Mouse (Mus musculus): ENCODE measurements around the gene 1810049J17Rik. TPM values are rescaled to one million over a fixed set of nuclear protein-coding genes. Genes with fewer than 3 reads are reported as not detected.

Gene 1810049J17Rik
- total RNA-seq, 2 experiments from 2014 or later, result not detected

DNA sequence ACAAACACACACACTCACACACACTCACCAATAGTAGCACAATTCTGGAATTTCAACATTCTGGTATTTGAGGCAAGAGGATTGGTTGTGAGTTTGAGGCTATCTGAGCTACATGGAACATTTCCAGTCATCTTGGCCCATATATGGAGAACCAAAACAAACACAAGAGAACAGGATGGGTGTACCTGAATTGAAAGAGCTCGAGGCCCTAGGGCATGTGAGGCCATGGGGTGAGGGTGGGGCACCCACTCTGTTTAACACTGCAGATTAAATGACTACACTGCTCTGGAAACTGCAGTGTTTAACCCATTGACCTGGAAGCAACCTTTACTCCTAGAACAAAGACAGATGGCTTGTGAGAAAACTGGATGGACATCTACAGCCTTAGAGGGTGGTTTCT is 8.4 kb downstream of the 1810049J17Rik start:
- ATAC-seq (replicated peaks; ENCODE audit: poor library complexity, severe bottlenecking), result no peak

DNA sequence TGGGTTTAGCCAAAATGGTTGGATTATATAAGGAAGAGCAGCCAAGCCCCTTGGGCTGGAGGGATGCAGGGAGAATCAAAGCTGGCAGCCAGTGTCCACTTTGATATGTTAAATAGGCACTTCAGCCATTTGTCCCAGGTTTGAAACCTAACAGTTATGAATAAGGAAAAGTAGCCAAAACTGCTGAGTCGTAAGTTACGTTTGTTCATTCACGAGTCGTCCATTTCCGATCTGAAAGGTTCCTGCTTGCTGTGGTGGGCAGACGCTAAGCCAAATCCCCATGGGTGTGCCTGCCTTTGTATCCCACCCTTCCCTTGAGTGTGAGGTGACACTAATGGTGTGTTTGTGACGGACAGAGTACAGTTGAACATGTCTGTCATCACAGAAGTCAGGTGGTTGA is 10.2 kb downstream of the 1810049J17Rik start:
- ATAC-seq (replicated peaks; ENCODE audit: poor library complexity, severe bottlenecking), result no peak

DNA sequence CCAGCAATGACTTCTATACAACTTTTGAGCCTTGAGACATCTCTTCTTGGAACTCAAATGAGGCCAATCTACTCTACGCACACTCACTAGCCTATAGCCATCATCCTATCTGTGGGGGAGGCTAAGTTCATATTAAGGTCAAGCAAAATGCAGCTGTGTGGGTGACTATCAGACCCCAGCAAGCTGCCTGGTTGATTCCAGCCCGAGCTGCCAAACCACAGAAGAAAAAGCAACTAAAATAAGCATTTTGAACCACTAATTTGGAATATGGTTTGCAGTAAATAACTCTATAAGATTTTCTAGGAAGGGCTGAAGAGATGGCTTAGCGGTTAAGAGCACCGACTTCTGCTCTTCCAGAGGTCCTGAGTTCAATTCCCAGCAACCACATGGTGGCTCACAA is 11.0 kb downstream of the 1810049J17Rik start:
- no peak for ATAC-seq (replicated peaks; ENCODE audit: poor library complexity, severe bottlenecking)

DNA sequence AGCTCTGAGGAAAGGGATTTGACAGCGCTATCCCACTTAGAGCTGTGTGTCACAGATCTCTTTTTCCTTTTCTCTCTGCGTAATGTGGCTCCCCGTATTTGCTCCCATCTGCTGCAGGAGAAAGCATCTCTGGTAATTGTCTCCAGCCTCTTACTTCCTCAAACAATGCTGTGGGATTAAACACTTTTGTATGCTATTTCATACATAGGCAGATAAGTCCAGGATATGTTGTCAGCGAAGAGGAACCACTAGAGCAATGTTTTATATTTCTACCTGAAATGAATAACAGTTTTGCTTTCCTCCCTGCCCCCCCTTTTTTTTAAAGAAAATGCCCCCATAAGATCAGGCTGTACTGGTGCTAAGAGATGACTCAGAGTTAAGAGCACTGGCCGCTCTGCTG is 13.2 kb downstream of the 1810049J17Rik start:
- peak; percentile 52 for ATAC-seq (replicated peaks; ENCODE audit: poor library complexity, severe bottlenecking)

DNA sequence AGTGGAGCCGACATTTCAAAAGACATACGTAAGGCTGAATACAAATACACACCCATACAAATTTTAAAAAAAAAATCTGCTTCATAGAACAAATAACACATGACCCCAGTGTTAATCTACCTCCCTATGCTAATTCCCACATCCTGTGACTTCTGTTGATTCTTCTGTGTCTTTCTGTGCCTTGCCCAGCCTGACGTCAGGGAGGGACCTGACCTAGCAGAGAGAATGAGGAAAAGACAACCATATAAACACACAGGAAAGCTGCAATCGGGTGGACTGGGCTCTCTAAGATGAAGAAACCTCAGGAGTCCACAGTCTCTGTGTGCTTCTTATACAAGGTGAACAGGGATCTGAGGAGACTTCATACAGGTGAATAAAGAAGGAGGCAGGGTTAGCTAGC is 14.6 kb downstream of the 1810049J17Rik start:
- peak; percentile 28; the same call in 1 of the 2 replicates for ATAC-seq (replicated peaks; ENCODE audit: poor library complexity, severe bottlenecking)

DNA sequence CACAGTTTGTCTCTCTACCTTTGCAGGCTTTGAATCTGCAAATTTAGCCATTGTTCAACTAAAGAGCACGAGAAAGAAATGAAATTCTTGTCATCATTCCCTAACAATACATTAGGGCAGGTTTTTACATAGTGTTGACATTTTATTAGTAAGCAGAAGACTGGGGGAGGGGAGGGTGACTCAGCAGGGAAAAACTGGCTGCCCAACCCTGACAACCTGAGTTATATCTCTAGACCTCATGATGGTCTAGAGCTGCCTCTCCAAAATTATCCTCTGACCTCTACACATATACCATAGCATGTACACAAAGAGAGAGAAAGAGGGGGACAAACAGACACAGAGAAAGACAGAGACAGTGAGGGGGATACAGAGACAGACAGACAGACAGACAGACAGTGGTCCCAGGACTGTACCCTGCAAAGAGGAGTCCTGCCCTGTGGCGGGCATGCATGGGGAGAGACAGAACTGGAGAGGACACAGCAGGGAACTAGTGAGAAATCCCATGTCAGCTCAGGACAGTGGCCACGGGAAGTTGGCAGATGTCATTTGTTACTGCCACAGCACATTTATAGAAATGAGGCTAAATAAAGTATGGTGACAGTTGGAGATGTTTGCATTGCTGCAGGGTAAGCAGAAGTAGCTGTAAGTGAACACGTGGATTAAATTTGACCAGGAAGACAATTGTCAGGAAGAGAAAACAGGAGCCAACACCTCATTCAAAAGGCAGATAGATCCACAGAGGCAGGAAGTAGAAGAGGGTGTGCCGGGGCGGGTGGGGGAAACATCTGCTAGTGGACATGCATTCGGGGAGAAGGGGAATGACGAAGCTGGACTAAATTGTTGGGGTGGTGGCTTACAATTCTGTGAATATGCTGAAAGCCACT is 15.3 kb downstream of the 1810049J17Rik start:
- peak; percentile 58 for ATAC-seq (replicated peaks; ENCODE audit: poor library complexity, severe bottlenecking)

DNA sequence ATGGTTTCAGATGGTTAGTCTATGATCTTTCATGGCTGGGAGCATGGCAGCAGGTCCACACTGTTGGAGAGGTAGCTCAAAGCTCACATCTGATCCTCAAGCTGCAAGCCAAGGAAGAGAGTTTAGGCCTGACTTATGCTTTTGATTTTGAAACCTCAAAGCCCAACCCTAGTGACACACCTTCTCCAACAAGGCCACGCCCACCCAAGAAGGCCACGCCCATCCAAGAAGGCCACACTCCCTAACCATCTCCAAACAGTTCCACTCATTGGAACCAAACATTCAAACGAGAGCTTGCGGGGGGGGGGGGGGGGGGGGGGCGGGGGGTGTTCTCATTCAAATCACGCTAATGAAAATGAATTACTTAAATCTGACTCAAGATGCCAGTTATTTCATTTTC is 19.9 kb downstream of the 1810049J17Rik start:
- ATAC-seq (replicated peaks; ENCODE audit: poor library complexity, severe bottlenecking), result no peak

DNA sequence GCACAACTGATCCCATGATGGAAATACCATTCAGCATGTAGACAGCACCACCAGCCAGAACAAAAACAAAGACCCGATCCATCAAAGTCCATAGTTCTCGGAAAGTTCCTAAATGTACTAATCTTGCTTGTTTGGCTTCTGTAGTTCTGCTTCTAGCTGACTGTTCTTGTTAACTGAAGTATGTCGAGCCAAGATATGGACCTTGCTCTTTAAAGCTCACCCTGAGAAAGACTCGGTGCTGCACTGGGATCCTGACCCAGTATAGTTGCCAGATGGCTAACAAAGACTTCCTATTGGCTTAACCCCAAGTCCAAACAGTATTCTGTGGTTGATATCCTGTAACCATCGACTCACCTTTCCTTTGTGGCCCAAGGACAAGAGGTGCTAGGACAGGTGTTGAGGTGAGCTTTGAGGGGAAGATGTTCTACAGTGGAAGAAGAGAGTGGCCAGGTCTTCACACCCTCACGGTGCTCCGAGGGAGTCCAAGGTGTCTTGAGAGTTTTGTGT is 23.4 kb downstream of the 1810049J17Rik start:
- ATAC-seq (replicated peaks; ENCODE audit: poor library complexity, severe bottlenecking), result no peak

DNA sequence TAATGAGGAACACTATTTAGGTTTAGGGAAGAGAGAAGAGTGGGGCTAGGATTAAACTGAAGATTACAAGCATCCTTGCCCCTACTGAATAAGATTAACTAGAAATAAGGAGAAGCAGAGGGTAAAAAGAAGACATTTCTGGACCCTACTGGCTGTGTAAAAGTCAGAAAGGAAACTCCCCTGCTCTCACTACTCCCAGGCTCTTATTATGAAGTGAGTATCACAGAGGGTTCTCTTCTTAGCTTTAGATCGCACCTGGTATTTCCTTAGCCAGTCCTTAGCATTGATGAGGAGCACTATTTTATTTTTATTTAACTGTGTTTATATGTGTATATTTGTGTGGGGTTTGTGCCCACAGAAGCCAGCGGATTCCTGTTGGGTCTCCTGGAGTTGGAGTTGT is 25.5 kb downstream of the 1810049J17Rik start:
- 0 out of 2 replicates have a peak, but pooled peaks have one; percentile 17 for ATAC-seq (replicated peaks; ENCODE audit: poor library complexity, severe bottlenecking)

DNA sequence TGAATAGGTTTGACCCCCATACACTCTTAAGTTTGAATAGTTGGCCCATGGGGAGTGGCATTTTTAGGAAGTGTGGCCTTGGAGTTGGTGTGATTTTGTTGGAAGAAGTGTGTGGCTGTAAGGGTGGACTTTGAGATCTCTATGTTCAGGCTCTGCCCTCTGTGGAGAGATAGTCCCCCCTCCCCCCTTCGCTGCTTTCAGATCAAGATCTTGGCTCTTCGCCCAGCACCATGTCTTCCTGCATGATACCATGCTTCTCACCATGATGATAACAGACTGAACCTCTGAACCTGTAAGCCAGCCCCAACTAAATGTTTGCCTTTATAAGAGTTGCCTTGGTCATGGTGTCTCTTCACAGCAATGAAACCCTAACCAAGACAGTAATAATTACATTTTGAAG is 29.9 kb downstream of the 1810049J17Rik start:
- no peak for ATAC-seq (replicated peaks; ENCODE audit: poor library complexity, severe bottlenecking)

DNA sequence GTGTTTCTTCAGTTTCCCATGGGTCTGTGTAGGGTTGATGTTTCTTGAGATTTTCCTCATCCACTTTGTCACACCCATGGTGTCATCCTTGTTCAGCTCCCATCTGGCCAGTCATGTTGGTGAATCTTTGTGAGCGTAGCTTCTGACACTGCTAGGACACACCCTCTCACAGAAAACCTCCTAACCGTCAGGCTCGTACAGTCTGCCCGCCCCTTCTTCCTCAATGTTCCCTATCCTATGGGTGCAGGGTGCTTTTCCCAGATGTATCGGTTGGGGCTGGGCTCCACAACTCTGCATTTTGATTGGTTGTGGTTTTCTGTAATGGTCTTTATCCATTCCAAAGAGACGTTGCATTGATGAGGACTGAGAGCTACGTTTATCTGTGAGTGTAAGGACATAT is 31.4 kb downstream of the 1810049J17Rik start:
- ATAC-seq (replicated peaks; ENCODE audit: poor library complexity, severe bottlenecking), result no peak

DNA sequence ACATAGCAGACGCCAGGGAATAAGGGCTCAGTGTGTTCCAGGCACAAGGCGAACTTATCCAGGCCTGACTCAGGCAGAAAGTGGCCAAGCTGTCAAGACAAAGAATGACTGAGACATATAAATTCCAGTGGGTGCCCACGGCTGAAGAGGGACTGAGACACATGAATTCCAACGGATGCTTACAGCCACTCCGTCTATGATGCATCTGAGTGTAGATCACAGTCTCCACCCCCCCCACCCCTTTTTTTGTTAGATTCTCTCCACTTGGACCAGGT is 36.2 kb downstream of the 1810049J17Rik start:
- ATAC-seq (replicated peaks; ENCODE audit: poor library complexity, severe bottlenecking), result no peak

DNA sequence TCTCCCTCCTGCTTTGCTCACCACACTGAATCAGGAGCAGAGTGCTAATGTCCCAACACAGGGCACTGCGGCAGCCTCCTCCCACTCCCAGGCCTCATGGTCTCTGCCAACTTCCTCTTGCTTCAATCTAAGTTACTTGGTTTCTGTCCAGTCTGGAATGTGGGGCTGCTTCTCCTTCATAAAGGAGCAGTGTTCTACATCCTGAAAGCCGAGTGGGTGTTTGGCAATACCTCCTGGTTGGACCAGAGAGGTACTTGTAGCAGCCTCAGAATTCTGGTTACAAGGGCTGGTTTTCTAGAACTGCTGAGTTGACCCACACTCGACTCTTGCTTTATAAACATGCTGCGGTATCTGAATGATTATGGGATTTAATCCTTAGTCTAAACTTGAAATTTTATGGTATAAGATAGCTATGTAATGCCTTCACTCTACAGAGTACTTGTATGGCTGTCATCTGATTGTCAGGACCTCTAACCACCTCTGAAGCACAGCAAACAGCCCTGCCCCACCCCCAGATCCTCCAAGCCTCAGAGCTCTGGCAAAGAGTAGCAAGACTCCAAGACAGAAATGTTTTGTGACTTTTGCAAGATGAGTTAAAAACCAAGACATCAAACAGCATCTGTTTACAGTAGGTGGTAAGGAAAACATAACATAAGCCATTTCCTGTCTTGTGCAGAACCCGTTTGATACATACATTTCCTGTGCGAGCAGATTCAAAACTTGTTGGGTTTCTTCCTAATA is 36.7 kb downstream of the 1810049J17Rik start:
- peak; percentile 79 for ATAC-seq (replicated peaks; ENCODE audit: poor library complexity, severe bottlenecking)

DNA sequence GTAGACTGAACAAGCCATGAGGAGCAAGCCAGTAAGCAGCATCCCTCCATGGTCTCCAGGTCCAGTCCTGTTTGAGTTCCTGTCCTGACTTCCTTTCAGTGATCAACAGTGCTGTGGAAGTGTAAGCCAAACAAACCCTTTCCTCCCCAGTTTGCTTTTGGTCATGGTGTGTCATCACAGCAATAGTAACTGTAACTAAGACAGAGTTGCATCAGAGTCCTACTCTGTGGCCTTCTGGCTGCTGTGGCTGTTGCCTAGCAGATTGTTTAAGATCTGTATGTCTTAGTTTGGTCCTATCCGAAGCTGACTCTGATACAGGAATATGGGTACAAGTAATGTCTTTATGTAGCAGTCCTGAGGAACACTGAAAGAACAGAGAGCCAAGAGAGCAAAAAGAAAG is 41.9 kb downstream of the 1810049J17Rik start:
- ATAC-seq (replicated peaks; ENCODE audit: poor library complexity, severe bottlenecking), result peak; percentile 59

DNA sequence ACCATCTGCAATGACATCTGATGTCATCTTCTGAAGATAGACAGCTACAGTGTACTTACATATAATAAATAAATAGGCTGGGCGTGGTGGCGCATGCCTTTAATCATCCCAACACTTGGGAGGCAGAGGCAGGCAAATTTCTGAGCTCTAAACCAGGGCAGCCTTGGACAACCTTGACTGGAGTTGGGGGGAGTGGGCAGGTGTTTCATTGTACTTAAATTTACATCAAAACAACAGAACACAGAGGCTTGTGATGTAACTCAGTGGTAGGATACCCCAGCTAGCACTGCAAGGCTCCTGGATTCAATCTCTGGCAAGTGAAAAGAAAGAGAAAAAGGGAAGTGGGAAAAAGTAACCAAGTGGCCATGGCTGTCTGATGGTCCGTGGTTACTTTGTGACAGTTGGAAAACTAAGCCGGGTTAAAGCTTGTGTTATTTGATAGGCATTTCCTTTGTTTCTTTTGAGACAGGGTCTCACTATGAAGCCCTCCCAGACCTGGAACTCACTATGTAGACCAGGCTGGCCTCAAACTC is 46.5 kb downstream of the 1810049J17Rik start:
- peak; percentile 78 for ATAC-seq (replicated peaks; ENCODE audit: poor library complexity, severe bottlenecking)

DNA sequence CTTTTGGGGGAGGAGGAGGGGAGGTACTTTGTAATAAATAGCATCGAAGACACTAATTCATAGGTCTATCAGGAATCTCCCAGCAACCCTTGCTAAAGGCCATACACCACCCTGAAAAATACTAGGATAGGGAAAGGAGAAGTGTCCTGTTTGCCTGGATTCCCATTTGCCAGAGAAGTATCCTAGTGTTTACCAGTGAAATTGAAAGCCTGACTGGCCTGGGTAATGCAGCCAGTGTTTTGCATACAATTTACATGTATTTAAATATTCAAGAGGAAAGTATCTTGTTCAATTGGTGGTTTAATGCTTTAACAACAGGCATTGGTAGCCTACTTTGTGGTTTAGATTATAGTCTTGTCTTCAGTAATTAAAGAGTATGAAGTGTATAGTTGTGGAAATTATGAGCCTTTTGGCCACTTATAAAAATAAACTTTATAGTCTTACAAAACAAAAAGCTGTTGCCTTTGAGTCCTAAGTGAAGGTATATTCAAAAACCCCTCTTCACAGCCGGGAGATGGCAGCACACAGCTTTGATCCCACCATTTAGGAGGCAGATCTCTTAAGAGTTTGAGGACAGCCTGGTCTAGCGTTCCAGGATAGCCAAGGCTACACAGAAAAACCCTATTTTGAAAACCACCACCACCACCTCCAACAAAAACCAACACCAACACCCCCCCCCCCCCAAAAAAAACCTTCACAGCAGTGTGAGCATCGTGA is 47.5 kb downstream of the 1810049J17Rik start:
- ATAC-seq (replicated peaks; ENCODE audit: poor library complexity, severe bottlenecking), result no peak

DNA sequence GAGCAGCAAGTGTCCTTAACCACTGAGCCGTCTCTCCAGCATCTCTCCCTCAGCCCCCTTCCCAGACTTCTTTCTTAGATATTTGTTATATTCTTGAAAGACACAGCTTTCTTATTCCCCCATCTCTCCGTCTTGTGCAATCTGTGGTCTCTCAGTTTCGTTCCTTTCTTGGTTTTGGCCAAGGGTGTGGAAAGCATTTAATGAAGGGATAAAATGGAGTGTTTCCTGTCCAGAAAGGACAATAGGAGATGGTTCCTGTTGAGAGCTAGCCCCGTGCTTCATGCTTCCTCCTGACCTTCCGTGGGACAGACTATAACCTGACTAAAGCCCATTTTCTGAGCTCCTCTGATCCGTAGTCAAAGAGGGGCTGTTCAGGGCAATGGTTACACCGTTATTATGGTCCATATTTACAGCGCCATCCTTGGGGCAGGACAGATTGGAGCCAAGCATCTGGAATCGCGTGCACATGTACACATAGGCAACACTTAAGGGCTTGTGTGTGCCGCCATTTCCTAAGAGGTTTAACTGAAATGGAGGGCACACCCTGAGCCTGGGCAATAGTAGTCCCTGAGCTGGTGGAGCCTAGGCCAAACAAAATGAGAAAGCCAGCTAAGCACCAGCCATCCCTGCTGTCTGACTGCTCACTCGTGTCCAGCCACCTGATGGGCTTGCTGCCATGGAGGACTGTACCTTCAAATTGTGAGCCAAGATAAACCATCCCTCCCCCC is 48.2 kb downstream of the 1810049J17Rik start:
- ATAC-seq (replicated peaks; ENCODE audit: poor library complexity, severe bottlenecking), result peak; percentile 81

Data from granulocyte monocyte progenitor cell, adult 5-6 weeks (primary cell).